Mouse (Mus musculus): ENCODE results near the gene Wwox. TPM values are rescaled to one million over a fixed set of nuclear protein-coding genes. Genes with fewer than 3 reads are reported as not detected.

The Wwox gene
- total RNA-seq, 1 experiment from 2014 or later, result 11.8 TPM

- ATAC-seq (replicated peaks; ENCODE audit: low read depth, poor library complexity, severe bottlenecking), result no peak
These were observed 538.9 kb downstream of the Wwox start for GRCm38 (mm10) chr8:114978206-114978960.

GRCm38 (mm10) chr8:114979671-114980070 lies 540.2 kb downstream of the Wwox start:
- no peak for ATAC-seq (replicated peaks; ENCODE audit: low read depth, poor library complexity, severe bottlenecking)

GRCm38 (mm10) chr8:114982762-114983161 lies 543.3 kb downstream of the Wwox start:
- ATAC-seq (replicated peaks; ENCODE audit: low read depth, poor library complexity, severe bottlenecking), result no peak

GRCm38 (mm10) chr8:114984500-114984899 lies 545.0 kb downstream of the Wwox start:
- no peak for ATAC-seq (replicated peaks; ENCODE audit: low read depth, poor library complexity, severe bottlenecking)

GRCm38 (mm10) chr8:114985996-114986395 lies 546.5 kb downstream of the Wwox start:
- peak; percentile 87 for ATAC-seq (replicated peaks; ENCODE audit: low read depth, poor library complexity, severe bottlenecking)

- no peak; the same call in 1 of the 2 replicates for ATAC-seq (replicated peaks; ENCODE audit: low read depth, poor library complexity, severe bottlenecking)
These were observed 547.5 kb downstream of the Wwox start for GRCm38 (mm10) chr8:114986971-114987370.

- no peak for ATAC-seq (replicated peaks; ENCODE audit: low read depth, poor library complexity, severe bottlenecking)
These were observed 551.6 kb downstream of the Wwox start for GRCm38 (mm10) chr8:114990865-114991613.

- ATAC-seq (replicated peaks; ENCODE audit: low read depth, poor library complexity, severe bottlenecking), result no peak
These were observed 561.3 kb downstream of the Wwox start for GRCm38 (mm10) chr8:115000736-115001135.

GRCm38 (mm10) chr8:115005021-115005420 lies 565.6 kb downstream of the Wwox start:
- no peak for ATAC-seq (replicated peaks; ENCODE audit: low read depth, poor library complexity, severe bottlenecking)

- ATAC-seq (replicated peaks; ENCODE audit: low read depth, poor library complexity, severe bottlenecking), result no peak
These were observed 567.1 kb downstream of the Wwox start for GRCm38 (mm10) chr8:115006561-115006960.

GRCm38 (mm10) chr8:115007280-115007679 lies 567.8 kb downstream of the Wwox start:
- no peak for ATAC-seq (replicated peaks; ENCODE audit: low read depth, poor library complexity, severe bottlenecking)

- no peak for ATAC-seq (replicated peaks; ENCODE audit: low read depth, poor library complexity, severe bottlenecking)
These were observed 569.5 kb downstream of the Wwox start for GRCm38 (mm10) chr8:115008624-115009620.

- no peak for ATAC-seq (replicated peaks; ENCODE audit: low read depth, poor library complexity, severe bottlenecking)
These were observed 570.7 kb downstream of the Wwox start for GRCm38 (mm10) chr8:115009897-115010768.

- no peak for ATAC-seq (replicated peaks; ENCODE audit: low read depth, poor library complexity, severe bottlenecking)
These were observed 571.3 kb downstream of the Wwox start for GRCm38 (mm10) chr8:115010769-115011073.

- ATAC-seq (replicated peaks; ENCODE audit: low read depth, poor library complexity, severe bottlenecking), result no peak
These were observed 580.2 kb downstream of the Wwox start for GRCm38 (mm10) chr8:115019661-115020060.

- no peak for ATAC-seq (replicated peaks; ENCODE audit: low read depth, poor library complexity, severe bottlenecking)
These were observed 582.3 kb downstream of the Wwox start for GRCm38 (mm10) chr8:115021731-115022130.

GRCm38 (mm10) chr8:115024062-115024461 lies 584.6 kb downstream of the Wwox start:
- no peak for ATAC-seq (replicated peaks; ENCODE audit: low read depth, poor library complexity, severe bottlenecking)

GRCm38 (mm10) chr8:115025390-115026098 lies 586.1 kb downstream of the Wwox start:
- ATAC-seq (replicated peaks; ENCODE audit: low read depth, poor library complexity, severe bottlenecking), result no peak

GRCm38 (mm10) chr8:115026201-115026600 lies 586.7 kb downstream of the Wwox start:
- ATAC-seq (replicated peaks; ENCODE audit: low read depth, poor library complexity, severe bottlenecking), result no peak
